Mouse (Mus musculus) erythroblast, embryonic 14.5 days (primary cell): ENCODE measurements at regions not wholly inside any gene's neighbourhood (a gene's known extent, or its start where the extent isn't known, plus 50 kb on each side); places are given as distances from the start of the nearest gene placed in this dataset.

Source experiments
- GATA1 ChIP-seq: IDR thresholded peaks from 2 replicates; pipeline ENCODE4 v1.6.1; 2012; ENCODE audit warnings: low read length, inconsistent platforms, mixed read lengths
- TAL1 ChIP-seq: IDR thresholded peaks from 3 replicates; pipeline ENCODE4 v1.6.1; 2012; ENCODE audit warnings: low read length, inconsistent platforms, mixed read lengths

GRCm38 (mm10) chr3:120729671-120730070 is 441.8 kb downstream of the Rwdd3 start:
- no peak for TF ChIP-seq GATA1
- no peak for TF ChIP-seq TAL1
